In the genomic region with DNA sequence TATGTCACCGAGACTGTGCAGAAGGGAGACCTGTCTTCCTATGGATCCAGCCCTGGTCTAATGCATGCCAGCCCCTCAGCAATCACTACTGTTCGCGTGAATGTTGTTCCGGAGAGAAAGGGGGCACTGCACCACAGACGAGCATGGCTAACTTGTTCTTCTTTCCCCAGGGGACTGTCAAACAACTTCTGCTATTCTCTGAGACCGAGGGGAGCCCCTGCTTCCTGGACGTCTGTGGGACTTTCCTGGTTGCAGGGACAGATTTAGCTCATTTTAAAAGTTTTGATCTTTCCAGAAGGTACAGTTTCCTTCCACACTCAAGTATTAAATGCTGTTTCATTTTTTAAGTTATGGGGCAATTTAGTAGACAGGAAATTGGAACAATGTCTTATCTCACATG, we compare ENCODE assay signal across 31 mouse cellular contexts. TPM values are rescaled to one million over a fixed set of nuclear protein-coding genes. Genes with fewer than 3 reads are reported as not detected.
DNase-seq lines count a peak whose midpoint lies in the region; ATAC-seq and TF ChIP-seq lines count a peak whose summit lies in the region.
"Had no signal": no experiment of that assay in that cellular context is flagged by ENCODE, and none has a peak within 500 bp of the region (broad histone marks: within the 10 kb centered on the region; RNA-seq: fewer than 3 reads in every experiment).

No protein-coding gene starts in this region.

- TF ChIP-seq EP300 in stomach, postnatal 0 days (optimal IDR thresholded peaks at IDR 0.05) = no peak

- H3K4me2 ChIP-seq in stomach, postnatal 0 days (replicated peaks; ENCODE audit: low read depth) = no peak overlapping the region
- H3K4me2 ChIP-seq: embryonic facial prominence, embryonic 12.5 days; heart, embryonic 13.5 days; hindbrain, embryonic 15.5 days; limb, embryonic 13.5 days; lung, embryonic 15.5 days; neural tube, embryonic 12.5 days; stomach, embryonic 15.5 days had no signal

- WGBS in stomach, postnatal 0 days = 72% methylated on average over 7 of the region's 7 CpGs
- WGBS in limb, embryonic 10.5 days = 70% methylated on average over 7 of the region's 7 CpGs

- H3K9me3 ChIP-seq in stomach, postnatal 0 days (ENCODE audit: control insufficient read depth, low read length) = no peaks in the 10 kb centered on the region
- H3K9me3 ChIP-seq in limb, embryonic 10.5 days (replicated peaks) = no peaks in the 10 kb centered on the region
- H3K9me3 ChIP-seq: embryonic facial prominence, embryonic 12.5 days; heart, embryonic 13.5 days; hindbrain, embryonic 15.5 days; limb, embryonic 13.5 days; lung, embryonic 15.5 days; neural tube, embryonic 12.5 days; stomach, embryonic 15.5 days had no signal

- intact Hi-C loops in gastrocnemius, adult 2 months (cut with DNase I) = no loop called here
- intact Hi-C loops in gastrocnemius, postnatal 36 days (cut with DNase I) = no loop called here

- peak overlapping the region; percentile 4; the same call in 1 of the 2 replicates for H3K9ac ChIP-seq in stomach, postnatal 0 days (ENCODE audit: low read length)
- H3K9ac ChIP-seq: embryonic facial prominence, embryonic 12.5 days; forebrain, postnatal 0 days; heart, embryonic 13.5 days; hindbrain, embryonic 15.5 days; limb, embryonic 13.5 days; liver, embryonic 14.5 days; lung, embryonic 15.5 days; neural tube, embryonic 12.5 days; stomach, embryonic 15.5 days had no signal

- no peak for TF ChIP-seq CTCF in gastrocnemius, adult 2 months (IDR thresholded peaks at IDR 0.05)
- TF ChIP-seq CTCF in stomach, postnatal 0 days (IDR thresholded peaks at IDR 0.05; ENCODE audit: low read depth) = no peak

- H3K4me1 ChIP-seq in stomach, postnatal 0 days (replicated peaks; ENCODE audit: control insufficient read depth, insufficient read depth) = no peaks in the 10 kb centered on the region
- peaks cover 8% of the 10 kb centered on the region; the same call in 1 of the 2 replicates for H3K4me1 ChIP-seq in limb, embryonic 10.5 days
- H3K4me1 ChIP-seq: embryonic facial prominence, embryonic 12.5 days; heart, embryonic 13.5 days; hindbrain, embryonic 15.5 days; limb, embryonic 13.5 days; lung, embryonic 15.5 days; neural tube, embryonic 12.5 days; stomach, embryonic 15.5 days had no signal

- DNase-seq in gastrocnemius, adult 2 months = no peak
- DNase-seq in gastrocnemius, postnatal 36 days = no peak
- DNase-seq in spleen, adult 18-20 months = peak; percentile 41
- DNase-seq in spleen, adult 12 weeks (ENCODE audit: low spot score) = no peak
- no peak for DNase-seq in stomach, postnatal 0 days (ENCODE audit: low spot score)
- DNase-seq in limb, embryonic 10.5 days (ENCODE audit: low spot score) = no peak
- no peak for DNase-seq in layer of hippocampus, adult 9-10 months (ENCODE audit: low spot score)
- DNase-seq: adrenal gland, postnatal 36 days; cerebellum, adult 11-12 months; cerebellum, postnatal 10 days; forebrain, postnatal 0 days; heart, postnatal 4 days; kidney, adult 8-10 months; kidney, postnatal 10 days; lung, postnatal 36 days; midbrain, embryonic 14.5 days; right cerebral cortex, adult 18-20 months; right cerebral cortex, postnatal 4 days; thymus, adult 18-20 months; thymus, postnatal 4 days had no signal

- peak overlapping the region; percentile 40 for H3K27ac ChIP-seq in gastrocnemius, adult 2 months
- H3K27ac ChIP-seq in stomach, postnatal 0 days (replicated peaks) = no peak overlapping the region
- no peak overlapping the region for H3K27ac ChIP-seq in limb, embryonic 10.5 days
- H3K27ac ChIP-seq: embryonic facial prominence, embryonic 12.5 days; heart, embryonic 13.5 days; hindbrain, embryonic 15.5 days; limb, embryonic 13.5 days; liver, embryonic 14.5 days; lung, embryonic 15.5 days; neural tube, embryonic 12.5 days; stomach, embryonic 15.5 days had no signal

- ATAC-seq in granulocyte monocyte progenitor cell, adult 5-6 weeks (replicated peaks; ENCODE audit: poor library complexity, severe bottlenecking) = peak; percentile 40
- no peak for ATAC-seq in stomach, postnatal 0 days (ENCODE audit: low FRiP score, low TSS enrichment)
- ATAC-seq: CD4-positive, CD25-positive, alpha-beta regulatory T cell, adult 4 months; forebrain, postnatal 0 days had no signal

- peaks cover 3% of the 10 kb centered on the region; the same call in 1 of the 2 replicates for H3K36me3 ChIP-seq in stomach, postnatal 0 days (ENCODE audit: control insufficient read depth, insufficient read depth, low read length)
- peaks cover 33% of the 10 kb centered on the region for H3K36me3 ChIP-seq in limb, embryonic 10.5 days
- H3K36me3 ChIP-seq: stomach, embryonic 15.5 days had no signal

- no peaks in the 10 kb centered on the region for H3K27me3 ChIP-seq in stomach, postnatal 0 days (ENCODE audit: control insufficient read depth, insufficient read depth, low read length)
- H3K27me3 ChIP-seq in limb, embryonic 10.5 days (ENCODE audit: low read depth, poor library complexity, severe bottlenecking) = no peaks in the 10 kb centered on the region
- H3K27me3 ChIP-seq: embryonic facial prominence, embryonic 12.5 days; heart, embryonic 13.5 days; hindbrain, embryonic 15.5 days; limb, embryonic 13.5 days; lung, embryonic 15.5 days; neural tube, embryonic 12.5 days; stomach, embryonic 15.5 days had no signal

- H3K4me3 ChIP-seq in gastrocnemius, adult 2 months = no peak overlapping the region
- no peak overlapping the region for H3K4me3 ChIP-seq in stomach, postnatal 0 days (ENCODE audit: low read depth, low read length)
- H3K4me3 ChIP-seq in limb, embryonic 10.5 days = no peak overlapping the region
- H3K4me3 ChIP-seq: embryonic facial prominence, embryonic 12.5 days; heart, embryonic 13.5 days; hindbrain, embryonic 15.5 days; limb, embryonic 13.5 days; lung, embryonic 15.5 days; neural tube, embryonic 12.5 days; stomach, embryonic 15.5 days had no signal

RNA-seq across cellular contexts. Expression of gene Ift140, which starts 29.0 kb away (rescaled TPM):
- total RNA-seq in gastrocnemius, adult 2 months (2021) = 1 to 10 TPM; 2.8 to 2.9 TPM
- total RNA-seq in gastrocnemius, postnatal 36 days (2021) = 1 to 10 TPM; 1.7 to 2.0 TPM
- total RNA-seq in granulocyte monocyte progenitor cell, adult 5-6 weeks (2014; fragmentation: Nextera tagmentation) = 12.3 and 22.1 TPM in 2 replicates
- 15.6 and 28.8 TPM in 2 replicates for total RNA-seq in granulocyte monocyte progenitor cell, adult 5-6 weeks (2017)
- polyA plus RNA-seq in stomach, postnatal 0 days (2015; fragmentation: Nextera tagmentation; extraction: Ambion mirVana) = 4.1 and 4.2 TPM in 2 replicates
- polyA plus RNA-seq in limb, embryonic 10.5 days (2016; fragmentation: Nextera tagmentation; extraction: Ambion mirVana) = 24.2 and 30.0 TPM in 2 replicates

RNA-seq across cellular contexts. Expression of gene Cramp1l, which starts 29.3 kb away (rescaled TPM):
- total RNA-seq in gastrocnemius, adult 2 months (2021) = 1 to 10 TPM; 6.3 to 7.1 TPM
- total RNA-seq in gastrocnemius, postnatal 36 days (2021) = 1 to 10 TPM; 5.9 to 7.1 TPM
- 27.3 and 27.6 TPM in 2 replicates for total RNA-seq in granulocyte monocyte progenitor cell, adult 5-6 weeks (2014; fragmentation: Nextera tagmentation)
- 7.8 and 8.2 TPM in 2 replicates for total RNA-seq in granulocyte monocyte progenitor cell, adult 5-6 weeks (2017)
- 2.2 and 2.8 TPM in 2 replicates for polyA plus RNA-seq in stomach, postnatal 0 days (2015; fragmentation: Nextera tagmentation; extraction: Ambion mirVana)
- polyA plus RNA-seq in limb, embryonic 10.5 days (2016; fragmentation: Nextera tagmentation; extraction: Ambion mirVana) = 10.4 and 10.8 TPM in 2 replicates

RNA-seq across cellular contexts. Expression of gene Tmem204, which starts 38.5 kb away (rescaled TPM):
- total RNA-seq in gastrocnemius, adult 2 months (2021) = 10 to 100 TPM in 1 of 2 experiments, 1 to 10 TPM in 1; 8.3 to 21.5 TPM
- total RNA-seq in gastrocnemius, postnatal 36 days (2021) = 10 to 100 TPM; 10.3 to 10.7 TPM
- total RNA-seq in granulocyte monocyte progenitor cell, adult 5-6 weeks (2014; fragmentation: Nextera tagmentation) = not detected in 2 replicates
- not detected in 2 replicates for total RNA-seq in granulocyte monocyte progenitor cell, adult 5-6 weeks (2017)
- 16.8 and 19.0 TPM in 2 replicates for polyA plus RNA-seq in stomach, postnatal 0 days (2015; fragmentation: Nextera tagmentation; extraction: Ambion mirVana)
- polyA plus RNA-seq in limb, embryonic 10.5 days (2016; fragmentation: Nextera tagmentation; extraction: Ambion mirVana) = 11.3 and 15.3 TPM in 2 replicates
- total RNA-seq: megakaryocyte-erythroid progenitor cell, adult 5-6 weeks had no signal

Comparison
In these comparisons a context has a peak if more than half of its experiments do, and no peak if none do; other contexts are left out.
1. DNase-seq: peak in spleen, adult 18-20 months (2 of 2); none in gastrocnemius, adult 2 months (single experiment), gastrocnemius, postnatal 36 days (0 of 2), spleen, adult 12 weeks (single experiment), stomach, postnatal 0 days (single experiment), limb, embryonic 10.5 days (single experiment) and layer of hippocampus, adult 9-10 months (single experiment).
2. RNA of gene Tmem204, which starts 38.5 kb away (total RNA-seq): 8.3 to 21.5 TPM in gastrocnemius, adult 2 months and 10.3 to 10.7 TPM in gastrocnemius, postnatal 36 days; not detected in granulocyte monocyte progenitor cell, adult 5-6 weeks; every median in the first group is over 4 times any median in the second.